Mouse (Mus musculus) kidney, embryonic 15.5 days (tissue): Measurements from ENCODE around the gene Bach2. TPM values are rescaled to one million over a fixed set of nuclear protein-coding genes. Genes with fewer than 3 reads are reported as not detected.

ENCODE experiments used
- ATAC-seq: fragments of 200-750 bp; cut with Nextera tagmentation; replicated peaks from 2 replicates; pipeline ENCODE4 v1.8.0; 2017; ENCODE audit warnings: moderate TSS enrichment; ENCODE audit not compliant: low FRiP score
- H3K27ac ChIP-seq: fragments of 300-500 bp; sonication (generic); 2 replicates; pipeline ENCODE4 v1.5.1; 2015; ENCODE audit warnings: mild to moderate bottlenecking, inconsistent platforms
- H3K27me3 ChIP-seq: fragments of 300-500 bp; sonication (generic); 2 replicates; pipeline ENCODE4 v1.6.1; 2015; ENCODE audit warnings: inconsistent platforms
- H3K36me3 ChIP-seq: fragments of 300-500 bp; sonication (generic); 2 replicates; pipeline ENCODE4 v1.6.1; 2015; ENCODE audit warnings: inconsistent platforms
- H3K4me1 ChIP-seq: fragments of 300-500 bp; sonication (generic); 2 replicates; pipeline ENCODE4 v1.6.1; 2015; ENCODE audit warnings: inconsistent platforms
- H3K4me2 ChIP-seq: fragments of 300-500 bp; sonication (generic); 2 replicates; pipeline ENCODE4 v1.6.1; 2015; ENCODE audit warnings: moderate library complexity, mild to moderate bottlenecking, inconsistent platforms
- H3K4me3 ChIP-seq: fragments of 300-500 bp; sonication (generic); replicated peaks from 2 replicates; pipeline ENCODE4 v1.5.1; 2015; ENCODE audit warnings: mild to moderate bottlenecking, inconsistent platforms
- H3K9ac ChIP-seq: fragments of 300-500 bp; sonication (generic); 2 replicates; pipeline ENCODE4 v1.6.1; 2015; ENCODE audit warnings: mild to moderate bottlenecking, inconsistent platforms
- H3K9me3 ChIP-seq: fragments of 300-500 bp; sonication (generic); replicated peaks from 2 replicates; pipeline ENCODE4 v1.6.1; 2016; ENCODE audit warnings: inconsistent platforms
- WGBS: fragments of 180-500 bp; shearing (Covaris S2); methylation state at CpG from one replicate; pipeline ENCODE4 v1.1.7; 2015; ENCODE audit warnings: mixed read lengths; 5-methylcytosine and 5-hydroxymethylcytosine counted together
- polyA plus RNA-seq: library from polyadenylated mRNA; unstranded; fragments of >200 nt; fragmentation: Nextera tagmentation; extraction: Ambion mirVana; gene quantifications from 2 replicates; pipeline ENCODE4 v1.2.1, GENCODE M21; 2015

The Bach2 gene
- polyA plus RNA-seq, 1 experiment from 2014 or later, result 8.8 TPM

DNA sequence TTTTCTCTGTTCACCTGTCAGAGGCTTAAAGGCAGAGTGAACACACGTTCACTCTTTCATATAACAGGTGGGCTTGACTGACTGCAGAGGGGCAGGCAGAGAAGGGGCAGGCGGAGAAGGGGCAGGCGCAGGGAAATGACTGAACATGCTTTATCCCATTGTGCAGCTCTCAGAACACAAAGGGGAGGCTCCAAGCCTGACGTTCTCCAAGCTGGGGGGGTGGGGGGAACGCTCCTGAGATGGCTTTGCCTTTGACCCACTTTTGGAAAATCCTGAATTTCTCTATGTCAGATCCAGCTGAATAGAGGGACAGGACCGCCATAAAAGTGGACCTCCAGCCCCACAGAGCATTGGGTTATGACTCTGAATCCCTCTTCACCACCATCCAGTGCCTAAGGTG lies 194.3 kb downstream of the Bach2 start:
- H3K27me3 ChIP-seq, result no peaks in the 10 kb centered on the region
- no peak for ATAC-seq
- no peaks in the 10 kb centered on the region for H3K36me3 ChIP-seq
- 63% methylated on average over 6 of the region's 6 CpGs for WGBS
- peaks cover 8% of the 10 kb centered on the region for H3K4me1 ChIP-seq
- H3K27ac ChIP-seq, result no peak overlapping the region
- no peak overlapping the region for H3K4me2 ChIP-seq
- no peaks in the 10 kb centered on the region for H3K9me3 ChIP-seq
- no peak overlapping the region for H3K4me3 ChIP-seq
- no peak overlapping the region for H3K9ac ChIP-seq

DNA sequence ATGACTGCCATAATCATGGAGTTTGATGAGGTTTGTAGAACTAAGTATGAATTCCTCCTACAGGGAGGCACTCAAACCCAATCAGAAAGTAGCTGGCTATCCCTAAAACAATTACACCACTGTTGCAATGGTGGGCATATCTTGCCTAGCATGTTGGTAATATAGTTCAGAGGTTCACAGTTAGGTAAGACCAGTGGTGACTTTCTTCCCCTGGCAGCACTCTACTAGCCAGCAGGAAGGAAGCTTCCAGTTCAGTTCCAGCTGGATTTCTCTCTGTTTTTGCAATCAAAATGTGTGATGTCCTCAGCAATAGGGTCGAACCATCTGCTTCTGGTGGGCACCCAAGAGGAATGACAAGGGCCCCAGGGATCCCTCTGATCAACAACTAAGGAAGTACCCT lies 196.0 kb downstream of the Bach2 start:
- H3K27ac ChIP-seq, result no peak overlapping the region
- H3K4me2 ChIP-seq, result no peak overlapping the region
- H3K36me3 ChIP-seq, result no peaks in the 10 kb centered on the region
- 86% methylated on average over 1 of the region's 1 CpGs for WGBS
- H3K27me3 ChIP-seq, result no peaks in the 10 kb centered on the region
- H3K9me3 ChIP-seq, result no peaks in the 10 kb centered on the region
- no peak for ATAC-seq
- no peak overlapping the region for H3K9ac ChIP-seq
- H3K4me1 ChIP-seq, result peaks cover 8% of the 10 kb centered on the region
- H3K4me3 ChIP-seq, result no peak overlapping the region

DNA sequence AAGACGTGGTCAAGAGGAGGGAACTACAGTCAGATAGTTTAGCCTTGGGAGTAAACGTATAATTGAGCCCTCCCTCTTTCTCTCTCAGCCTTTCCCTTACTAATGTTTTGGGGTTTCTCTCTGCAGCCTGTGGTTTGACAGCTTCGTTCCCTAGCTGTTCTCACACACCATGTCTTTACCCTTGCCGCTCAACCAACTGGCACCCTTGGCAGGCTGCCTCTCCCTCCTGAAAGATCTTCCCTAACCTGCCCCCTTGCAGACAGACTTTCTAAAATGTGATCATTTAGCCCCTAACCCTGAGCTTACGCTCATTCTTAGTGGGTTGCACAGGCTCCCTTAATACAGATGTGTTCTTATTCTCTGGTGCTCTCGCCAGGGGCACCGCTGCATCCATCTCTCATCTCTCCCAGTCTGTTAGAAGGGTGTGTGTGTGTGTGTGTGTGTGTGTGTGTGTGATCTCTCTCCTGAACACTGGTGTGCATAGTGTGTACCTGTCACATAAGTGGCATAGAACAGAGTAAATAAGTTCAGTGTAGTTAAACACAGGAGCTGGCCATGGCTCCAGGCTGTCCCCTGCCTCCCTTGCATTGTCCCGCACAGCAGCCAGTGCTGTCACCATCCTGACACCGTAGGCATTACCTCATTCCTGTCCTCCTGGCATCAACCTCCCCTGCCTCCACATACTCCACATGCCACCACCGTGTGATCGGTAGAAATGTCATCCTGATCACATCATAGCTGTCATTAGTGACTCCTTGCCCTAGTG lies 201.6 kb downstream of the Bach2 start:
- no peak overlapping the region for H3K9ac ChIP-seq
- no peaks in the 10 kb centered on the region for H3K9me3 ChIP-seq
- whole genome bisulfite sequencing, result 84% methylated on average over 11 of the region's 11 CpGs
- H3K36me3 ChIP-seq, result no peaks in the 10 kb centered on the region
- H3K4me1 ChIP-seq, result no peaks in the 10 kb centered on the region
- ATAC-seq, result 0 out of 2 replicates have a peak, but pooled peaks have one; percentile 9
- H3K27me3 ChIP-seq, result no peaks in the 10 kb centered on the region
- H3K27ac ChIP-seq, result no peak overlapping the region
- H3K4me2 ChIP-seq, result no peak overlapping the region
- H3K4me3 ChIP-seq, result no peak overlapping the region

DNA sequence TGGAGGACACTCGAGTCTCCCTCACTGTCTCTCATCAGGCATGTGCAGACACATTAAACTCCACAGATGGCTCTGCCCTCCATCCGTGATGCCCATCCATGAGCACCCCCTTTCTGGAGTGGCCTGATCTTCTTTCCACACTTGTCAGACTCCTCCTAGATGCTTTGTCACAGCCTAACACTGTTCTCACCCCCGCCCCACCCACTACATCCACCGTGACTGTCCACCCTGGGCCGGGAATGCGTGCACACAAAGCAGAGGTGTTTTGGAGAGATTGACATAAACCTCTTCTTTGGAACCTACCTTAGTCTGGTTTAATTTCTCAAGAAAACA lies 202.1 kb downstream of the Bach2 start:
- no peak for ATAC-seq
- Histone ChIP-seq H3K4me1 (no peaks in the 10 kb centered on the region), H3K36me3 (no peaks in the 10 kb centered on the region), H3K27me3 (no peaks in the 10 kb centered on the region), H3K27ac (no peak overlapping the region), H3K4me3 (no peak overlapping the region), H3K4me2 (no peak overlapping the region), H3K9ac (no peak overlapping the region), H3K9me3 (no peaks in the 10 kb centered on the region)
- WGBS, result 81% methylated on average over 6 of the region's 6 CpGs

DNA sequence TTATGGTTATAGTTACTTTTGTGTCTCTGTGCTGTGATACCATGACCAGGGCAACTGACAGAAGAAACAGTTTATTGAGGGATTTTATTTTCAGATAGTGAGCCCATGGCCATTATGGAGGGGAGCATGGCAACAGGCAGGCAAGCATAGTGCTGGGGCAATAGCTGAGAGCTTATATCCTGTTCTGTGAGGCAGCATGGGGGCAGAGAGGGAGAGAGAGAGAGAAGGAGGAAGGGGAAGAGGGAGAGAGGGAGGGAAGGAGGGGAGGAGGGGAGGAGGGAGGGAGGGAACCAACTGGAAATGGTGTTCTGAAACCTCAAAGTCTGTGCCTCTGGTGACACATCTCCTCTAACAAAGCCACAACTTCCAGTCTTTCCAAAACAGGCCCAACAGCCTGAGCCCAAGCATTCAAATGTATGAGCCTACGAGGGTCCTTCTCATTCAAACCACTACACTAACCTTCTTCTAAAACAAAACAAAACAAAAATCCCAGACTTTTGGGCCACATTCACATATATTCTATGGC lies 206.1 kb downstream of the Bach2 start:
- Histone ChIP-seq H3K27me3 (no peaks in the 10 kb centered on the region), H3K9ac (no peak overlapping the region), H3K36me3 (no peaks in the 10 kb centered on the region), H3K4me3 (no peak overlapping the region), H3K27ac (no peak overlapping the region), H3K9me3 (no peaks in the 10 kb centered on the region), H3K4me1 (no peaks in the 10 kb centered on the region), H3K4me2 (no peak overlapping the region)
- ATAC-seq, result no peak
- 91% methylated on average over 1 of the region's 1 CpGs for WGBS

DNA sequence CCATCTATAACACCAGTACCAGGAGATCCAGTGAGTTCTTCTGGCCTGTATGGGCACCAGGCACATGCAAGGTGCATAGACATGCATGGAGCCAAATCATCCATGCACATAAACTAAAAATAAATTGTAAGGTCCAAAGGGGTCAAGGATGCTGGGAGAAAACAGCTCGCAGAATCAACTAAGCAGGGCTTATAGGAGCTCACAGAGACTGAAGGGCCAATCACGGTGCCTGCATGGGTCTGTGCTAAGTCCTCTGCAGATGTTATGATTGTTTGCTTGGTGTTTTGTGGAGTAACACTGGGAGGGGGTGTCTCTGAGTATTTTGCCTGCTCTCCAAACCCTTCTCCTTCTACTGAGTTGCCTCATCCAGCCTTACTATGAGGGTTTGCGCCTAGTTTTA lies 209.2 kb downstream of the Bach2 start:
- no peaks in the 10 kb centered on the region for H3K27me3 ChIP-seq
- H3K4me1 ChIP-seq, result no peaks in the 10 kb centered on the region
- H3K36me3 ChIP-seq, result no peaks in the 10 kb centered on the region
- no peaks in the 10 kb centered on the region for H3K9me3 ChIP-seq
- H3K4me3 ChIP-seq, result no peak overlapping the region
- no peak for ATAC-seq
- no peak overlapping the region for H3K9ac ChIP-seq
- no peak overlapping the region for H3K27ac ChIP-seq
- no peak overlapping the region for H3K4me2 ChIP-seq
- WGBS, result 91% methylated on average over 3 of the region's 3 CpGs

DNA sequence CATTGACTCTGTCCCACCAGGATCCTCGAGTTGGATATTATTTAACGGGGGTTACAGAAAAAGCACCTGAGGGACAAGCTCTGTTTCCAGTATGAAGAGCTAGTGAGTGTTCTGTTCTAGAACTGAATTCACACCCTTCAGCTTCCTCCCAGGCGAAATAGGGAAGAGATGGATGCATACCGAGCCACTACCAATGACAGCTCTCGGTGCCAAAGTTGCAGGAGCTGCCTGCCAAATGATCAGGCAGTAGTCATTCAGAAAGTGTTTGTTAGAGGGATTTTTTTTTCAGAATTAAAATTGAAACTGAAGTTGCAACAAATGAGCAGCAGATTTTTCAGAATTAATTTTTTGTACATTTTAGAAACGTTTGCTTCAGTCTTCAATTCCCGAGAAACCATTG lies 223.4 kb downstream of the Bach2 start:
- WGBS, result 90% methylated on average over 7 of the region's 7 CpGs
- Histone ChIP-seq H3K9ac (no peak overlapping the region), H3K36me3 (no peaks in the 10 kb centered on the region), H3K27me3 (no peaks in the 10 kb centered on the region), H3K4me1 (no peaks in the 10 kb centered on the region), H3K4me3 (no peak overlapping the region), H3K4me2 (no peak overlapping the region), H3K9me3 (no peaks in the 10 kb centered on the region), H3K27ac (no peak overlapping the region)
- ATAC-seq, result no peak

DNA sequence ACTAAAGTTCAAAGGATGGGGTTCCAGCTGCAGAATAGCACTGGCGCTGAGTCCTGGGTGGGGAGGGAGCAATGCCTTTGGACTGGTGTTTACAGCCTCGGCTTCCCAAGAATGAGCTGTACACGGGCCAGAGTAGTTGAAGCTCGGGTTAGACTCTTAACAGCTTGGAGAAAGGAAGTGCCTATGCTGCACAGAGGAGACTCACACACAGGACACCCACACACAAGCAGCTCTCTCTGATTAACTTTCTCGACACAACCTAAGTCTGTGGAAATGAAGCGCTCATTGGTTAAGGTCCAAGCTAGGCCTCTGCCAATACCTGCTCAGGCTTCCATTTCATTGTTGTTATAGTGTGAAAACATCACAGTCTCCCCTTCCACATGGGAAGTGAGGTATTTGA lies 224.5 kb downstream of the Bach2 start:
- Histone ChIP-seq H3K4me2 (no peak overlapping the region), H3K4me1 (no peaks in the 10 kb centered on the region), H3K9me3 (no peaks in the 10 kb centered on the region), H3K9ac (no peak overlapping the region), H3K27ac (no peak overlapping the region), H3K36me3 (no peaks in the 10 kb centered on the region), H3K27me3 (no peaks in the 10 kb centered on the region), H3K4me3 (no peak overlapping the region)
- WGBS, result 82% methylated on average over 6 of the region's 6 CpGs
- no peak for ATAC-seq

DNA sequence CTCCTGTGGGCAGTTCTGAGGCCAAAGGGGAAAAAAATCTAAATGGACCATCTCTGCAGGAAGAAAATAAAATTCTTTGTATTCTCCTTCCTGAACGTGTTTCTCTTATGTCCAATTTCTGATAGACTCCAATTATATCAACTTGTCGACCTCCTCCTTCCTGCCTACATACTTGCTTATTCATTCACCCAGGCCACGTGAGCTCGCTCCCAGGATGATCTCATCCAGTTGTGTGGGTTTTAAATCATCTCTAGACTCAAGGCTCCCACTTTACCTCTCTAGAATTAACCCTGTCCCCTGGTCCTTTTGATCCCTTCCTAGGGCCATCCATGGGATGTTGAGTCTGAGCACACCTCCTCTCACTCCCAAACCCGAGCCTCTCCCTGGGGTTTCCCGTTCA lies 225.9 kb downstream of the Bach2 start:
- Histone ChIP-seq H3K27me3 (no peaks in the 10 kb centered on the region), H3K4me3 (no peak overlapping the region), H3K4me2 (no peak overlapping the region), H3K9me3 (no peaks in the 10 kb centered on the region), H3K4me1 (no peaks in the 10 kb centered on the region), H3K9ac (no peak overlapping the region), H3K36me3 (no peaks in the 10 kb centered on the region), H3K27ac (no peak overlapping the region)
- no peak for ATAC-seq
- 53% methylated on average over 6 of the region's 6 CpGs for WGBS

DNA sequence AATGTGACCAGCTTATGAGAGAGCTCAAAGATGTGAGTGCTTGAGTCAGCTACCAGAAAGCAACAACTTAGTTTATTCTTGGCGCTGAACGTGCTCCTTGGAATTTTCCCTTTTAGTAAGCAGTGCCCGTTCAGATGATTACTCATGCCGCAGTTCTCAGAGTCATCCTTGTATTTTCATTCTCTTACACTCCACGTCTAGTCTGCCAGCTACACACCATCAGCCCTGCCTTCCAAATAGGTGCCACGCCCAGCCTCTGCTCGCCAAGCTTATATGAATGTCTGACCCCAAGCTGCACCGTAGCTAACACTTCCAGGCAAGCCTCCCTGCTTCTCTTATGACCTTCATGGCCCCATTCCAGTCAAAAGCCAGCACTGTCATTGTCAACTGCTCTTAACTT lies 227.4 kb downstream of the Bach2 start:
- H3K4me2 ChIP-seq, result no peak overlapping the region
- H3K27me3 ChIP-seq, result no peaks in the 10 kb centered on the region
- no peak overlapping the region for H3K27ac ChIP-seq
- no peaks in the 10 kb centered on the region for H3K36me3 ChIP-seq
- no peaks in the 10 kb centered on the region for H3K9me3 ChIP-seq
- no peaks in the 10 kb centered on the region for H3K4me1 ChIP-seq
- no peak overlapping the region for H3K9ac ChIP-seq
- 82% methylated on average over 8 of the region's 8 CpGs for WGBS
- ATAC-seq, result no peak
- no peak overlapping the region for H3K4me3 ChIP-seq

DNA sequence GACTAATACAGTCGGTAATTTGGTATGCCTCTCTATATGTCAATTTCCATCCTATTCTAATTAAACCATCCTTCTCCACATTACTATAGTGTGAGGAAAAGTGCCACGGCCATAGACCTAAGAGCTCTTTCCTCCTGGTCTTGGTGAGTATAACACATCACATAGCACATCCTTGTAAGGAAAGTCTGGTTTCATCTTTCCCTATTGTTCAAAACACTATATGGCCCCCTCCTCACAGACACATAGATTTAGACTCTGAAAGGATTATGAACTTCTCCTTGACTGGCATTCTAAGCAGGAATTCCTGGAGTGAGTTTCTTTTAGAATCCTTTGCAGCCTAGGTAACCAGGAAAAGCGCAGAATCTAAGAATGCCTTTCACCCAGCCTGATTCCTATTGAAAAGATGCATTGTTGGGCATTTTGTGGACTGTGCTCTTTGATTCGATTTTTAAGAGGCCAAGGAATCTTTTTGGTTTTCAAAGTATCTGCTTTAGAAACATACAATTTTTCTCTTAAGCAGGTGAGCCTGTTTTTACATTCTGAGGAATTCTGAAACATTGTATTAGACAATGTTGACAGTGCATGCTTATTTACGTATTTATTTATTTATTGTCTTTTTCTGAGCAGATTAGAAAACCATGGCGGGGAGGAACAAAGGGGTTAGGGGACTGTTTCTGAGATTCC lies 239.5 kb downstream of the Bach2 start:
- WGBS, result 88% methylated on average over 6 of the region's 6 CpGs
- Histone ChIP-seq H3K4me3 (no peak overlapping the region), H3K36me3 (no peaks in the 10 kb centered on the region), H3K27ac (no peak overlapping the region), H3K9ac (no peak overlapping the region), H3K27me3 (no peaks in the 10 kb centered on the region), H3K9me3 (0 out of 2 replicates have a peak, but pooled peaks cover 3% of the 10 kb centered on the region), H3K4me1 (peaks cover 10% of the 10 kb centered on the region; the same call in 1 of the 2 replicates), H3K4me2 (no peak overlapping the region)
- ATAC-seq, result no peak

DNA sequence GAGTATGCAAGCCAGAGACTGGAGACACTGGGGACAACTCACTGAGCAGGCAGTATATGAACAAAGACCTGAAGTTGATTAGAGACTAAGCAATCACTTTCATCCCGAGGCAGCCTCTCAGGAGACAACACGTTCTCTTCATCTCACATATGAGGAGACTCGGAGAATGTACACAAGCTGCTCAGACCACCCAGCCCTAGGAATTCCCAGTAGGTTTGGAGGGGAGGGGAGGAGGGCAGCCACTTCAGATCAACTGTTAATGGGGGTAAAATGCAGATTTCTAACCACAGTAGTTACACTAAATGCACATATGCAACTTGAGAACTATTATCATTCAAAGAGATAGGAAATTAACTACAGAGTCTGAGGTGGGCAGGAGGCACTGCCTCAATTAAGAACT lies 240.6 kb downstream of the Bach2 start:
- Histone ChIP-seq H3K4me2 (no peak overlapping the region), H3K9ac (no peak overlapping the region), H3K9me3 (0 out of 2 replicates have a peak, but pooled peaks cover 3% of the 10 kb centered on the region), H3K4me1 (peaks cover 10% of the 10 kb centered on the region; the same call in 1 of the 2 replicates), H3K36me3 (no peaks in the 10 kb centered on the region), H3K4me3 (no peak overlapping the region), H3K27ac (no peak overlapping the region), H3K27me3 (no peaks in the 10 kb centered on the region)
- ATAC-seq, result no peak
- WGBS, result 65% methylated on average over 3 of the region's 3 CpGs
